Mouse (Mus musculus) forebrain, embryonic 11.5 days (tissue): ENCODE measurements at regions not wholly inside any gene's neighbourhood (a gene's known extent, or its start where the extent isn't known, plus 50 kb on each side); places are given as distances from the start of the nearest gene placed in this dataset.

Experiments used
- ATAC-seq: fragments of 200-750 bp; cut with Nextera tagmentation; replicated peaks from 2 replicates; pipeline ENCODE4 v1.8.0; 2017; ENCODE audit warnings: moderate TSS enrichment; ENCODE audit not compliant: low FRiP score
- DNase-seq: peaks from one replicate; pipeline ENCODE4 v3.0.0-alpha.2; 2017; ENCODE audit warnings: low spot score
- H3K27ac ChIP-seq: fragments of 300-500 bp; sonication (generic); 2 replicates; pipeline ENCODE4 v1.5.1; 2014; ENCODE audit warnings: low read depth, low read length
- H3K27me3 ChIP-seq: fragments of 300-500 bp; sonication (generic); 2 replicates; pipeline ENCODE4 v1.6.1; 2014; ENCODE audit warnings: mild to moderate bottlenecking, low read length, mixed read lengths; ENCODE audit not compliant: control insufficient read depth, insufficient read depth
- H3K36me3 ChIP-seq: fragments of 300-500 bp; sonication (generic); 2 replicates; pipeline ENCODE4 v1.6.1; 2014; ENCODE audit warnings: mild to moderate bottlenecking, low read length, moderate library complexity, mixed read lengths; ENCODE audit not compliant: control insufficient read depth, insufficient read depth
- H3K4me1 ChIP-seq: fragments of 300-500 bp; sonication (generic); replicated peaks from 2 replicates; pipeline ENCODE4 v1.6.1; 2014; ENCODE audit warnings: low read length, mixed read lengths; ENCODE audit not compliant: control insufficient read depth, insufficient read depth
- H3K4me2 ChIP-seq: fragments of 300-500 bp; sonication (generic); 2 replicates; pipeline ENCODE4 v1.6.1; 2014; ENCODE audit warnings: low read depth, mild to moderate bottlenecking, low read length, moderate library complexity, mixed read lengths; ENCODE audit not compliant: severe bottlenecking
- H3K4me3 ChIP-seq: fragments of 300-500 bp; sonication (generic); 2 replicates; pipeline ENCODE4 v1.5.1; 2014; ENCODE audit warnings: low read depth, low read length
- H3K9ac ChIP-seq: fragments of 300-500 bp; sonication (generic); 2 replicates; pipeline ENCODE4 v1.6.1; 2014; ENCODE audit warnings: low read length
- H3K9me3 ChIP-seq: fragments of 300-500 bp; sonication (generic); 2 replicates; pipeline ENCODE4 v1.6.1; 2016; ENCODE audit warnings: low read length, mixed read lengths; ENCODE audit not compliant: control insufficient read depth
- WGBS: fragments of 180-500 bp; shearing (Covaris S2); extraction: QIAGEN DNeasy Blood & Tissue Kit; methylation state at CpG from one replicate; pipeline ENCODE4 v1.1.7; 2014; 5-methylcytosine and 5-hydroxymethylcytosine counted together

DNA sequence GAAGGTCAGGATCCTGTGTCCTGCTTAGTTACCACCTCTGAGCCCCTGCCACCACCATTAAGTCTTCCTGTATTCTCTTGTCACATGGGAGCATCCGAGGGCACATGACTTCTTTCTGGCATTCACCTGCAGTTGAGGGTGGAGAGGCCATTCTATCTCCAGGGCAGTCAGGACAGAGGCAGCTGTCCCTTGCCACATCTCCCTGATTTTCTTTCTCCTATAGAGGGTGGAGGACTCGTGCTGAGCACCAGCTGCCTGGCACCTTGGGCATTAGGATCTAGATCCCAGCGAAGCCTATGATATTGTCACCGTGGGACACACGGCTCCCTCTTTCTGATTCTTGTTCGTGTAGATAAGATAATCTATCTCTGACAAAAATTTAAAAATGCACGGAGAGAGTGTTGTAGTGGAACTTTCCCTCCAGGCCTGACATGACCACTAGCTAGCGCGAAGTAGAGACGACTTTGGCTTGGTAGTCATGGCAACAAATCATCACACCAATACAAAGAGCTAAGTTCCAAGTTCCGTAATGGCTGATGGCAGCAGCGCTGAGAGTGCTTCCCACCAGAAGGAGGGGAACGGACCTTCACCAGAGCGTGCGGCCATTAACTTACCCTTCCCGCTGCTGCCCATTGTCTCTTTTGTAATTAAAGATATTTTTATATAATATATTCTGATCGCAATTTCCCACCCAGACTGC lies 137.7 kb downstream of the Ipmk start:
- 71% methylated on average over 17 of the region's 17 CpGs for WGBS
- ATAC-seq (peak; percentile 24; the same call in 1 of the 2 replicates), DNase-seq (no peak)

GRCm38 (mm10) chr10:71489791-71490190 lies 142.2 kb downstream of the Ipmk start:
- no peak overlapping the region for H3K27ac ChIP-seq
- no peaks in the 10 kb centered on the region for H3K36me3 ChIP-seq
- ATAC-seq (no peak), DNase-seq (no peak)
- no peaks in the 10 kb centered on the region for H3K4me1 ChIP-seq
- no peaks in the 10 kb centered on the region for H3K9me3 ChIP-seq
- whole genome bisulfite sequencing, result 94% methylated on average over 7 of the region's 7 CpGs
- H3K27me3 ChIP-seq, result no peaks in the 10 kb centered on the region
- no peak overlapping the region for H3K4me3 ChIP-seq
- no peak overlapping the region for H3K9ac ChIP-seq
- H3K4me2 ChIP-seq, result no peak overlapping the region

More for the DNA sequence above, 137.7 kb downstream of the Ipmk start:
- H3K27ac ChIP-seq, result no peak overlapping the region
- H3K9me3 ChIP-seq, result no peaks in the 10 kb centered on the region
- no peaks in the 10 kb centered on the region for H3K4me1 ChIP-seq
- no peak overlapping the region for H3K4me2 ChIP-seq
- no peak overlapping the region for H3K4me3 ChIP-seq
- no peaks in the 10 kb centered on the region for H3K27me3 ChIP-seq
- no peak overlapping the region for H3K9ac ChIP-seq
- H3K36me3 ChIP-seq, result no peaks in the 10 kb centered on the region

GRCm38 (mm10) chr10:71502096-71502495 lies 154.5 kb downstream of the Ipmk start:
- 66% methylated on average over 4 of the region's 5 CpGs for WGBS
- DNase-seq, result no peak
- H3K4me2 ChIP-seq, result no peak overlapping the region
- H3K9ac ChIP-seq, result no peak overlapping the region
- no peaks in the 10 kb centered on the region for H3K36me3 ChIP-seq
- H3K4me3 ChIP-seq, result no peak overlapping the region
- ATAC-seq, result no peak
- no peaks in the 10 kb centered on the region for H3K4me1 ChIP-seq
- no peaks in the 10 kb centered on the region for H3K27me3 ChIP-seq
- H3K9me3 ChIP-seq, result no peaks in the 10 kb centered on the region
- H3K27ac ChIP-seq, result no peak overlapping the region

- Histone ChIP-seq H3K9me3 (no peaks in the 10 kb centered on the region), H3K4me2 (no peak overlapping the region), H3K4me3 (no peak overlapping the region), H3K36me3 (no peaks in the 10 kb centered on the region), H3K4me1 (no peaks in the 10 kb centered on the region), H3K27ac (no peak overlapping the region), H3K27me3 (no peaks in the 10 kb centered on the region), H3K9ac (no peak overlapping the region)
- WGBS, result 96% methylated on average over 1 of the region's 1 CpGs
- DNase-seq (no peak), ATAC-seq (no peak)
Measured at GRCm38 (mm10) chr10:71504219-71504618, 156.7 kb downstream of the Ipmk start.

DNA sequence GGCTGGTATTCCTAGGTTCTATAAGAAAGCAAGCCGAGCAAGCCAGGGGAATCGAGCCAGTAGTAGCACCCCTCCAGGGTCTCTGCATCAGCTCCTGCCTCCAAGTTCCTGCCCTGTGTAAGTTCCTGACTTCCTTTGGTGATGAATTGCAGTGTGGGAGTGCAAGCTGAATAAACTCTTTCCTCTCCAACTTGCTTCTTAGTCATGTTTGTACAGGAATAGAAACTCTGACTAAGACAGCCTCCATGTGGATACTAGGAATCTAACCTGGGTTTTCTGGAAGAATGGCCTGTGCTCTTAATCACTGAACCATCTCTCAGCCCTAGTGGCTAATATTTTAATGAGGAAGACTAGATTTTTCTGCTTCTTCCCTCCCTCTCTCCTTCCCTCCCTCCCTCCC lies 177.7 kb downstream of the Ipmk start:
- no peaks in the 10 kb centered on the region for H3K9me3 ChIP-seq
- no peak for ATAC-seq
- H3K27me3 ChIP-seq, result no peaks in the 10 kb centered on the region
- no peaks in the 10 kb centered on the region for H3K4me1 ChIP-seq
- DNase-seq, result no peak
- H3K4me3 ChIP-seq, result no peak overlapping the region
- 72% methylated on average over 2 of the region's 2 CpGs for WGBS
- no peak overlapping the region for H3K9ac ChIP-seq
- no peak overlapping the region for H3K27ac ChIP-seq
- H3K4me2 ChIP-seq, result no peak overlapping the region
- H3K36me3 ChIP-seq, result no peaks in the 10 kb centered on the region

DNA sequence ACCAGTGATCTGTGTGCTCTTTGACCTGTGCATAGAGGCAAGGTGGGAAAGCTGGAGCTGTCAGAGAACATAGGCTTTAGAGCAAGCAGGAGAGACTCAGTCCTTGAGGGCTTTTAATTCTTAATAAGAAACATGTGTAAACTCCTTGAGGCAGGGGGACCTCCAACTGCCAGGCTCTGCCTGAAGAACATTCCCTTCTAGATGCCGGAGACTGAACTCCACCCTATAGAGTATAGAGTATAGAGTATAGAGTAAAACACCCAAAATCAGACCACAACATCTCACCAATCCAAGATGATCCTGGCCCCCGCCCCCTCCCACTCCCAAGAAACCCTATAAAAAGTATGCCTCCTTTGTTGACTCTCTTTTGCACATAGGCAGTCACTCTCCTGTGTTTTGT lies 186.2 kb downstream of the Ipmk start:
- H3K4me2 ChIP-seq, result no peak overlapping the region
- H3K36me3 ChIP-seq, result no peaks in the 10 kb centered on the region
- ATAC-seq (no peak), DNase-seq (no peak)
- no peaks in the 10 kb centered on the region for H3K27me3 ChIP-seq
- no peaks in the 10 kb centered on the region for H3K9me3 ChIP-seq
- no peak overlapping the region for H3K27ac ChIP-seq
- no peak overlapping the region for H3K4me3 ChIP-seq
- H3K9ac ChIP-seq, result no peak overlapping the region
- 77% methylated on average over 2 of the region's 2 CpGs for WGBS
- H3K4me1 ChIP-seq, result no peaks in the 10 kb centered on the region

GRCm38 (mm10) chr10:71545489-71545888 lies 197.9 kb downstream of the Ipmk start:
- Histone ChIP-seq H3K27ac (no peak overlapping the region), H3K4me1 (no peaks in the 10 kb centered on the region), H3K9ac (no peak overlapping the region), H3K9me3 (no peaks in the 10 kb centered on the region), H3K4me2 (no peak overlapping the region), H3K4me3 (no peak overlapping the region), H3K27me3 (no peaks in the 10 kb centered on the region), H3K36me3 (no peaks in the 10 kb centered on the region)
- 82% methylated on average over 7 of the region's 7 CpGs for WGBS
- DNase-seq (no peak), ATAC-seq (no peak)

GRCm38 (mm10) chr10:71546507-71546906 lies 198.9 kb downstream of the Ipmk start:
- H3K9me3 ChIP-seq, result no peaks in the 10 kb centered on the region
- ATAC-seq (no peak), DNase-seq (no peak)
- no peaks in the 10 kb centered on the region for H3K27me3 ChIP-seq
- whole genome bisulfite sequencing, result 91% methylated on average over 7 of the region's 7 CpGs
- H3K9ac ChIP-seq, result no peak overlapping the region
- H3K4me1 ChIP-seq, result no peaks in the 10 kb centered on the region
- no peak overlapping the region for H3K4me2 ChIP-seq
- H3K36me3 ChIP-seq, result no peaks in the 10 kb centered on the region
- H3K27ac ChIP-seq, result no peak overlapping the region
- H3K4me3 ChIP-seq, result no peak overlapping the region

GRCm38 (mm10) chr10:71583716-71584115 lies 236.2 kb downstream of the Ipmk start:
- DNase-seq, result no peak
- WGBS, result 94% methylated on average over 10 of the region's 10 CpGs
- no peak overlapping the region for H3K9ac ChIP-seq

More at GRCm38 (mm10) chr10:71583716-71584115, 236.2 kb downstream of the Ipmk start:
- no peak for ATAC-seq
- H3K4me1 ChIP-seq, result no peaks in the 10 kb centered on the region
- H3K4me3 ChIP-seq, result no peak overlapping the region
- H3K27ac ChIP-seq, result no peak overlapping the region
- no peaks in the 10 kb centered on the region for H3K9me3 ChIP-seq
- H3K36me3 ChIP-seq, result no peaks in the 10 kb centered on the region
- no peaks in the 10 kb centered on the region for H3K27me3 ChIP-seq
- H3K4me2 ChIP-seq, result no peak overlapping the region
